Mouse (Mus musculus) layer of hippocampus, adult 11-12 months (tissue): ENCODE measurements around the gene Zfand3.

ENCODE experiments used
- DNase-seq: peaks from one replicate; pipeline ENCODE4 v3.0.0; 2022; ENCODE audit warnings: low spot score

The Zfand3 gene

GRCm38 (mm10) chr17:30154861-30155260 lies 150.3 kb downstream of the Zfand3 start:
- no peak for DNase-seq

GRCm38 (mm10) chr17:30155411-30155925 lies 150.9 kb downstream of the Zfand3 start:
- no peak for DNase-seq

- no peak for DNase-seq
Observed at GRCm38 (mm10) chr17:30158419-30159108, 154.0 kb downstream of the Zfand3 start.

GRCm38 (mm10) chr17:30159341-30159740 lies 154.8 kb downstream of the Zfand3 start:
- DNase-seq = no peak

- DNase-seq = no peak
Observed at GRCm38 (mm10) chr17:30160823-30161432, 156.4 kb downstream of the Zfand3 start.

GRCm38 (mm10) chr17:30162983-30163382 lies 158.4 kb downstream of the Zfand3 start:
- DNase-seq = no peak

- DNase-seq = no peak
Observed at GRCm38 (mm10) chr17:30163793-30164192, 159.3 kb downstream of the Zfand3 start.

- DNase-seq = no peak
Observed at GRCm38 (mm10) chr17:30164818-30165217, 160.3 kb downstream of the Zfand3 start.

- no peak for DNase-seq
Observed at GRCm38 (mm10) chr17:30177435-30177834, 172.9 kb downstream of the Zfand3 start.

GRCm38 (mm10) chr17:30178402-30178801 lies 173.9 kb downstream of the Zfand3 start:
- no peak for DNase-seq

GRCm38 (mm10) chr17:30180197-30180596 lies 175.7 kb downstream of the Zfand3 start:
- no peak for DNase-seq

GRCm38 (mm10) chr17:30181554-30181953 lies 177.0 kb downstream of the Zfand3 start:
- DNase-seq = no peak

- DNase-seq = no peak
Observed at GRCm38 (mm10) chr17:30182063-30182462, 177.5 kb downstream of the Zfand3 start.

GRCm38 (mm10) chr17:30183561-30183960 lies 179.0 kb downstream of the Zfand3 start:
- no peak for DNase-seq

GRCm38 (mm10) chr17:30187154-30187553 lies 182.6 kb downstream of the Zfand3 start:
- no peak for DNase-seq

GRCm38 (mm10) chr17:30187581-30187980 lies 183.0 kb downstream of the Zfand3 start:
- DNase-seq = no peak

- no peak for DNase-seq
Observed at GRCm38 (mm10) chr17:30188031-30188981, 183.8 kb downstream of the Zfand3 start.

- no peak for DNase-seq
Observed at GRCm38 (mm10) chr17:30191097-30191640, 186.6 kb downstream of the Zfand3 start.

GRCm38 (mm10) chr17:30192416-30193005 lies 188.0 kb downstream of the Zfand3 start:
- DNase-seq = no peak

GRCm38 (mm10) chr17:30193615-30194014 lies 189.1 kb downstream of the Zfand3 start:
- no peak for DNase-seq

- DNase-seq = no peak
Observed at GRCm38 (mm10) chr17:30194091-30194490, 189.6 kb downstream of the Zfand3 start.
